Mouse (Mus musculus) lung, adult 2 months (tissue): Measurements from ENCODE around the gene Slc29a1.

Experiments used
- CTCF ChIP-seq: fragments of 200-500 bp; IDR thresholded peaks from 2 replicates; pipeline ENCODE4 v1.5.1; 2011; ENCODE audit warnings: mild to moderate bottlenecking, low read length, control low read depth; ENCODE audit not compliant: insufficient read depth
- POLR2A ChIP-seq: fragments of 200-500 bp; IDR thresholded peaks from 2 replicates; pipeline ENCODE4 v1.6.1; 2011; ENCODE audit warnings: low read depth, mild to moderate bottlenecking, control low read depth, low read length, borderline replicate concordance; ENCODE audit errors: extremely low read depth

DNA sequence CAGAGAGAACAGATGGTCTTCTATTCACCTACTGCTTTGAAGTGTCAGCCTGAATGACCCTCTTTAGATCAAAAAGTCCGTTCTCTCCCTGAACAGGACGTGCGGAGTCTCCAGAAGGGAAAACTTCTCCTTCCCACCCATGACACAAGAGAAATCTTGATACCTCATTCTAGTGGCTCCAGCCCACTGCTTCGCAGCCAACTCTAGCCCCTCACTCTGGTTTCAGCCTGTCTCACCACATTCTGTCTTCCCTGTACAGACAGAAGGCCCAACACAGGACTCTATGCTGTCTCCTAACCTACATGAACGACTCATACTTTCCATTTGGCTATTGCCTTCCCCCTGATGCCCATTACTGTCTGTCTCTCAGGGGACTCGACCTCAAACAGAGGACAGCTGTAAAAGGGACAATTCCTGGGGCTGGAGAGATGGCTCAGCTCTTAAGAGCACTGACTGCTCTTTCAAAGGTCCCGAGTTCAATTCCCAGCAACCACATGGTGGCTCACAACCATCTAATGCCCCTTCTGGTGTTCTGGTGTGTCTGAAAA, 48.1 kb downstream of the Slc29a1 start:
- TF ChIP-seq CTCF = no peak
- no peak for TF ChIP-seq POLR2A
